Mouse (Mus musculus) urinary bladder, postnatal 4 days (tissue): ENCODE measurements around the gene C2cd5.
A peak's percentile ranks its signal among the peaks of the same experiment; 100 is the strongest.
"Not testable (repeated sequence)": the region's sequence is repeated elsewhere in the genome, so short reads cannot be mapped to it uniquely, and the experiment has no call there.

ENCODE experiments used
- DNase-seq, 2 experiments: peaks; one replicate each; pipeline ENCODE4 v3.0.0; 2021 to 2022; ENCODE audit warnings: low spot score in 2 of 2

The C2cd5 gene

GRCm38 (mm10) chr6:143099681-143100382 lies at the start of gene C2cd5:
TSS of gene C2cd5 (minus strand) at chr6:143100141.
- peak; percentile 95 to 98 for DNase-seq

GRCm38 (mm10) chr6:143148868-143149267 lies 48.9 kb upstream of the C2cd5 start:
- no peak for DNase-seq

GRCm38 (mm10) chr6:143146756-143147155 lies 46.8 kb upstream of the C2cd5 start:
- DNase-seq = no peak

- no peak for DNase-seq
These were observed 45.1 kb upstream of the C2cd5 start for GRCm38 (mm10) chr6:143145051-143145450.

GRCm38 (mm10) chr6:143144556-143144955 lies 44.6 kb upstream of the C2cd5 start:
- DNase-seq = no peak

- no peak for DNase-seq
These were observed 43.9 kb upstream of the C2cd5 start for GRCm38 (mm10) chr6:143143775-143144273.

- no peak for DNase-seq
These were observed 43.4 kb upstream of the C2cd5 start for GRCm38 (mm10) chr6:143143321-143143720.

- no peak for DNase-seq
These were observed 42.9 kb upstream of the C2cd5 start for GRCm38 (mm10) chr6:143142861-143143260.

GRCm38 (mm10) chr6:143141624-143142592 lies 42.0 kb upstream of the C2cd5 start:
- not testable (repeated sequence) for DNase-seq

GRCm38 (mm10) chr6:143140884-143141283 lies 40.9 kb upstream of the C2cd5 start:
- DNase-seq = no peak

GRCm38 (mm10) chr6:143139417-143139816 lies 39.5 kb upstream of the C2cd5 start:
- DNase-seq = no peak

- DNase-seq = peak in 1 of 2 experiments; percentile 35
These were observed 37.4 kb upstream of the C2cd5 start for GRCm38 (mm10) chr6:143137341-143137740.

- no peak for DNase-seq
These were observed 36.7 kb upstream of the C2cd5 start for GRCm38 (mm10) chr6:143136688-143137087.

- no peak for DNase-seq
These were observed 35.2 kb upstream of the C2cd5 start for GRCm38 (mm10) chr6:143135097-143135496.

- no peak for DNase-seq
These were observed 33.2 kb upstream of the C2cd5 start for GRCm38 (mm10) chr6:143133150-143133549.

GRCm38 (mm10) chr6:143131895-143132652 lies 32.1 kb upstream of the C2cd5 start:
- no peak for DNase-seq

- DNase-seq = no peak
These were observed 30.5 kb upstream of the C2cd5 start for GRCm38 (mm10) chr6:143130411-143130810.

GRCm38 (mm10) chr6:143129952-143130351 lies 30.0 kb upstream of the C2cd5 start:
- DNase-seq = no peak

GRCm38 (mm10) chr6:143129466-143129865 lies 29.5 kb upstream of the C2cd5 start:
- no peak for DNase-seq

- no peak for DNase-seq
These were observed 25.8 kb upstream of the C2cd5 start for GRCm38 (mm10) chr6:143125721-143126120.

GRCm38 (mm10) chr6:143119325-143119724 lies 19.4 kb upstream of the C2cd5 start:
- no peak for DNase-seq

- peak in 1 of 2 experiments; percentile 49 for DNase-seq
These were observed 16.8 kb upstream of the C2cd5 start for GRCm38 (mm10) chr6:143116779-143117178.
